Mouse (Mus musculus) fat pad, adult 2 months (tissue): ENCODE results near the gene Rufy2.

ENCODE experiments used
- DNase-seq: peaks from one replicate; pipeline ENCODE4 v3.0.0-alpha.2; 2011; ENCODE audit warnings: low read depth, low spot score; ENCODE audit errors: extremely low read depth

Gene Rufy2

GRCm38 (mm10) chr10:63014168-63014567 lies 34.1 kb downstream of the Rufy2 start:
- no peak for DNase-seq

- no peak for DNase-seq
These were observed 39.3 kb downstream of the Rufy2 start for GRCm38 (mm10) chr10:63019304-63019703.

- no peak for DNase-seq
These were observed 41.7 kb downstream of the Rufy2 start for GRCm38 (mm10) chr10:63021702-63022101.

- DNase-seq = no peak
These were observed 42.6 kb downstream of the Rufy2 start for GRCm38 (mm10) chr10:63022541-63023120.

- no peak for DNase-seq
These were observed 43.2 kb downstream of the Rufy2 start for GRCm38 (mm10) chr10:63023121-63023748.

GRCm38 (mm10) chr10:63023749-63024579 lies 43.9 kb downstream of the Rufy2 start, which contains the start of the genes Hnrnph3 and Pbld2:
Gene Hnrnph3, minus strand, starts transcription at chr10:63024217.
Gene Pbld2, plus strand, starts transcription at chr10:63024315.
- DNase-seq = peak; percentile 79

GRCm38 (mm10) chr10:63024580-63024910 lies 44.5 kb downstream of the Rufy2 start:
- DNase-seq = no peak

- DNase-seq = no peak
These were observed 45.0 kb downstream of the Rufy2 start for GRCm38 (mm10) chr10:63025016-63025415.

- DNase-seq = no peak
These were observed 45.5 kb downstream of the Rufy2 start for GRCm38 (mm10) chr10:63025491-63026011.

GRCm38 (mm10) chr10:63026156-63026794 lies 46.3 kb downstream of the Rufy2 start:
- DNase-seq = no peak

GRCm38 (mm10) chr10:63026795-63027160 lies 46.8 kb downstream of the Rufy2 start:
- DNase-seq = no peak

GRCm38 (mm10) chr10:63027376-63028161 lies 47.5 kb downstream of the Rufy2 start:
- no peak for DNase-seq

GRCm38 (mm10) chr10:63028396-63028795 lies 48.4 kb downstream of the Rufy2 start:
- no peak for DNase-seq

GRCm38 (mm10) chr10:63032267-63032666 lies 52.2 kb downstream of the Rufy2 start:
- DNase-seq = no peak

- DNase-seq = no peak
These were observed 52.9 kb downstream of the Rufy2 start for GRCm38 (mm10) chr10:63032956-63033355.

- no peak for DNase-seq
These were observed 58.7 kb downstream of the Rufy2 start for GRCm38 (mm10) chr10:63038571-63039320.

- DNase-seq = no peak
These were observed 60.0 kb downstream of the Rufy2 start for GRCm38 (mm10) chr10:63039867-63040628.

- DNase-seq = no peak
These were observed 63.1 kb downstream of the Rufy2 start for GRCm38 (mm10) chr10:63043154-63043553.

GRCm38 (mm10) chr10:63047751-63048150 lies 67.7 kb downstream of the Rufy2 start:
- no peak for DNase-seq
